Mouse (Mus musculus) cerebellum, adult 2 months (tissue): ENCODE data around the gene Ppm1h.

Source experiments
- CTCF ChIP-seq: fragments of 200-500 bp; IDR thresholded peaks from 2 replicates; pipeline ENCODE4 v1.5.1; 2011; ENCODE audit warnings: low read depth, mild to moderate bottlenecking, control low read depth, low read length, moderate library complexity, borderline replicate concordance; ENCODE audit not compliant: insufficient read depth
- POLR2A ChIP-seq: fragments of 200-500 bp; IDR thresholded peaks from 2 replicates; pipeline ENCODE4 v1.6.1; 2011; ENCODE audit warnings: low read length, control low read depth, borderline replicate concordance; ENCODE audit not compliant: insufficient read depth

GRCm38 (mm10) chr10:122722111-122722510 is 43.5 kb downstream of the Ppm1h start:
- TF ChIP-seq CTCF (no peak), POLR2A (no peak)
